Mouse (Mus musculus) lung, postnatal 0 days (tissue): ENCODE measurements around the gene Pgm5.

ENCODE experiments used
- CTCF ChIP-seq: IDR thresholded peaks from 2 replicates; pipeline ENCODE4 v1.5.1; 2016; ENCODE audit warnings: antibody characterized with exemption, mild to moderate bottlenecking
- EP300 ChIP-seq: IDR thresholded peaks from 2 replicates; pipeline ENCODE4 v1.6.1; 2016; ENCODE audit warnings: antibody characterized with exemption, mild to moderate bottlenecking, control low read depth

GRCm38 (mm10) chr19:24705395-24705794, 156.3 kb downstream of the Pgm5 start:
- TF ChIP-seq CTCF = peak; percentile 72
- no peak for TF ChIP-seq EP300
